Mouse (Mus musculus): Measurements from ENCODE around the gene Twist1.

The Twist1 gene

DNA sequence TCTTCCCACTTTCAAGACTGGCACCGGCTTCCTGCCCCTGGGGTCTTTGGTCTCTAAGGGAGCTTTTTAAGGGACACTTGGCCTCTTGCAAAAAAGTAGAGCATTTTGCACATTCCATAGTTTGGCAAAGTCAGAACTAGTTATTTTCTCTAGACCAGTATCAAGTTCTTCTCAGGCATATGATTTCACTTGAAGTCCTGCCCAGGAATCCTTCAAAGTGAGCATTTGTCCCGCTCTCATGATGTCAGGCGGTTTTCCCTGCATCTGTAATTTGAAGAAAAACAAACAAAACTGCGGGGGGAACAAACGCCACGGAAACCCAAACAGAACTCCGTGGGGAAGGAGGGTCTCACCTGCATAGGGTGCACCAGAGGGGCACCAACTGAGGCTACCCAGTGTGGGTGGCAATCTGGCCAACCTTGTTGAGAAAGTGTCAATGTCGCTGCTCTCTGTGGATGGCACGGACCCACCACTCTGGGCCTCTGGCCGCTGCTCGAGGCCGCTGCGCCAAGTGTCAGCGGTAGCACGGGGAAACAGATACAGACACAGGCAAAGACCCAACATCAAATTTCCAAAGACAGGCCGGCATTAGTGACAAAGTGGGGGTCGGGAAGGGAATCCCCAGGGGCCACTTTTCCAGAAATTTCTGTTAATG lies 4.8 kb downstream of the Twist1 start:
- no peaks in the 10 kb centered on the region for H3K36me3 ChIP-seq (ENCODE audit: control insufficient read depth, insufficient read depth, low read length, poor library complexity, severe bottlenecking)
- no peak for DNase-seq (ENCODE audit: low read depth, low spot score)
- peaks cover 3% of the 10 kb centered on the region for H3K27me3 ChIP-seq (ENCODE audit: control insufficient read depth, insufficient read depth, low read length, poor library complexity, severe bottlenecking)

GRCm38 (mm10) chr12:33962773-33963130 lies 5.3 kb downstream of the Twist1 start:
- H3K27me3 ChIP-seq (ENCODE audit: control insufficient read depth, insufficient read depth, low read length, poor library complexity, severe bottlenecking): peaks cover 3% of the 10 kb centered on the region
- H3K36me3 ChIP-seq (ENCODE audit: control insufficient read depth, insufficient read depth, low read length, poor library complexity, severe bottlenecking): no peaks in the 10 kb centered on the region
- DNase-seq (ENCODE audit: low read depth, low spot score): no peak

DNA sequence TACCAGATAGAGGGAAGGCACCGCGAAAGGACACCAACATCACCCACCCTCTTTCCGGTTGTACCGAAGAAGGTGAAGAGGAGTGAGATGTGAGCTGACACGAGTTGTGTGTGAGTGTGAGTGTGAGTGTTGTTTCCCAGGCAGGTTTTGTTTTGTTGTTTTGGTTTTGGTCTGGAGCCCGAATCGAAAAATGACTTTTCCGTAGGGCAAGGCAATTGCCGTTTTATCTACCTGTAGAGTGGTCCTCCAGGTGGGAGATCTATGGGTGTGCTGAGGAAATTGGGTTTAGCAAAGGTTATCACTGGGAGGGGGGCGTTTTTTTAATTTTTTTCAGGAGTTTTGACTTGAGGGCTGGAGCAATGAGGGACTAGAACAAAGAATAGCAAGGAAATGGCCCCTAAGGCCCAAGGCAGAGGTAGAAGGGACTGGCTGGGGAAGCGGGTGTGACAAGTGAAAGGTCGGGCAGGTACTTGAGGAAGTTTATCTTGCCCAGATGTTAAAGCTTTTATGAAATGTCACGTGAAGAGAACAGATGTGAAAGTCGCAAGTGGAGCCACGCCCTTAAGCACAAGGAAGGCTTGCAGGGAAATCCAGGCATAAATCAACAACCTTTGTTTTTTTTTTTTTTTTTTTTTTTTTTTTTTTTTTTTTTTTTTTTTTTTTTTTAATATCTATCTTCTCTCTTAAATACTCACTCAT lies 6.3 kb downstream of the Twist1 start:
- no peak for DNase-seq (ENCODE audit: low read depth, low spot score)
- Histone ChIP-seq H3K36me3 (ENCODE audit: control insufficient read depth, insufficient read depth, low read length, poor library complexity, severe bottlenecking) (no peaks in the 10 kb centered on the region), H3K27me3 (ENCODE audit: control insufficient read depth, insufficient read depth, low read length, poor library complexity, severe bottlenecking) (peaks cover 3% of the 10 kb centered on the region)

DNA sequence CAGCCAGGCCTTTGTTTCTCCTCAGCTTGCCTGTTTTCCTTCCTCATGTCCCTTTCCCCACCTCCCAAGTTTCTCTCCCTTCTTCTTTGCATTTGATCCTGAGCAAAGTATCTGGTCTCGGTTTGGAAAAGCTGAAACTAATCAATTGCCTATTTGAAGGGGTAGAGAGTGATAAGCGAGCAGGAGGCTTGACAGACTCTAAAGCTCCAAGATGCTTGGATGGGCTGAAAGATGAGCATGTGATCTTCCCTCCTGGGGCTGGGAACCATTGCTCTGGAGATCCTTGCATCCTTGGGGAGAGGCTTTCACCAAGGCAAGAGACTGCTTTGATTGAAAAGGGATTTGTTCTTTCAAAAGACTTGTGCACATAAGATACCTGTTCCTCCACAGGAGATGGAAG lies 7.0 kb downstream of the Twist1 start:
- H3K36me3 ChIP-seq (ENCODE audit: control insufficient read depth, insufficient read depth, low read length, poor library complexity, severe bottlenecking): no peaks in the 10 kb centered on the region

GRCm38 (mm10) chr12:33965661-33966360 lies 8.3 kb downstream of the Twist1 start:
- no peak for DNase-seq (ENCODE audit: low read depth, low spot score)
- H3K27me3 ChIP-seq (ENCODE audit: control insufficient read depth, insufficient read depth, low read length, poor library complexity, severe bottlenecking): peaks cover 3% of the 10 kb centered on the region
- H3K36me3 ChIP-seq (ENCODE audit: control insufficient read depth, insufficient read depth, low read length, poor library complexity, severe bottlenecking): no peaks in the 10 kb centered on the region

More for the DNA sequence above, 7.0 kb downstream of the Twist1 start:
- H3K27me3 ChIP-seq (ENCODE audit: control insufficient read depth, insufficient read depth, low read length, poor library complexity, severe bottlenecking): peaks cover 3% of the 10 kb centered on the region
- DNase-seq (ENCODE audit: low read depth, low spot score): no peak

- no peak for DNase-seq (ENCODE audit: low read depth, low spot score)
- Histone ChIP-seq H3K36me3 (ENCODE audit: control insufficient read depth, insufficient read depth, low read length, poor library complexity, severe bottlenecking) (no peaks in the 10 kb centered on the region), H3K27me3 (ENCODE audit: control insufficient read depth, insufficient read depth, low read length, poor library complexity, severe bottlenecking) (peaks cover 3% of the 10 kb centered on the region)
Observed at GRCm38 (mm10) chr12:33966490-33967415, 9.3 kb downstream of the Twist1 start.

GRCm38 (mm10) chr12:33967514-33967913 lies 10.0 kb downstream of the Twist1 start:
- Histone ChIP-seq H3K36me3 (ENCODE audit: control insufficient read depth, insufficient read depth, low read length, poor library complexity, severe bottlenecking) (no peaks in the 10 kb centered on the region), H3K27me3 (ENCODE audit: control insufficient read depth, insufficient read depth, low read length, poor library complexity, severe bottlenecking) (peaks cover 3% of the 10 kb centered on the region)
- DNase-seq (ENCODE audit: low read depth, low spot score): no peak

GRCm38 (mm10) chr12:33968041-33968897 lies 10.8 kb downstream of the Twist1 start:
- no peaks in the 10 kb centered on the region for H3K36me3 ChIP-seq (ENCODE audit: control insufficient read depth, insufficient read depth, low read length, poor library complexity, severe bottlenecking)
- H3K27me3 ChIP-seq (ENCODE audit: control insufficient read depth, insufficient read depth, low read length, poor library complexity, severe bottlenecking): no peaks in the 10 kb centered on the region; the same call in 1 of the 2 replicates
- DNase-seq (ENCODE audit: low read depth, low spot score): no peak

DNA sequence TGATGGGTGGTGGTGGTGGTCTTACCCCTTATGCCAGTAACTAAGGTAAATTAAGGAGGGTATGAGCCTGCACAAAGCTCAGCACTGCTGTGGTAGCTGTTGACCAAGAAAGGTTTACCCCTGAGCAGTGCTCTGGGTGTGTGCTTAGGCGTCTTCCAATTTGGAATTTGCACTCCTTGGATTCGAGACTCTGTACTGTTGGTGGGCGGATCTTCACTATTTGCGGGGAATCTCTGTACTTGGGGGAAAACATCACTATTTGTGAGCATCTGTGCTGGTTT lies 11.4 kb downstream of the Twist1 start:
- DNase-seq (ENCODE audit: low read depth, low spot score): no peak
- H3K36me3 ChIP-seq (ENCODE audit: control insufficient read depth, insufficient read depth, low read length, poor library complexity, severe bottlenecking): no peaks in the 10 kb centered on the region

DNA sequence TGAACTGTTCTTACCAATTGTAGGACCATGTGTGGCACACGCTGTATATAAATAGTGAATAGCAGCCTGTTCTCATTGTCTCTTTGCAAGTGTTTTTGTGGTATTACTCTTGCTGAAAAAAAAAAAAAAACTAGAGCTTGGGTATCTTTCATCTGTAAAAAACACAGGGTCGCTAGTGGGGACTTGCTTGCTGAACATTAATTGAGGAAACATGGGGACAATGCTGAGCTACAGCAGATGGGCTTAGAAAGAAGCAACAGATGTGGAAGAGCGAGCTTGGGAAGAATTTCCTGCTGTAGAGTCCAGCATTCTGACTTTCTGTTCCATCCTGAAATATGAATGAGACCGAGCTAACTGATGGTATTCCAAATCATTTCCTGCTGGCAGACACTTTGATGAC lies 22.7 kb downstream of the Twist1 start:
- DNase-seq (ENCODE audit: low read depth, low spot score): no peak
- H3K27me3 ChIP-seq (ENCODE audit: control insufficient read depth, insufficient read depth, low read length, poor library complexity, severe bottlenecking): no peaks in the 10 kb centered on the region
- H3K36me3 ChIP-seq (ENCODE audit: control insufficient read depth, insufficient read depth, low read length, poor library complexity, severe bottlenecking): no peaks in the 10 kb centered on the region

More for the DNA sequence above, 11.4 kb downstream of the Twist1 start:
- no peaks in the 10 kb centered on the region; the same call in 1 of the 2 replicates for H3K27me3 ChIP-seq (ENCODE audit: control insufficient read depth, insufficient read depth, low read length, poor library complexity, severe bottlenecking)

DNA sequence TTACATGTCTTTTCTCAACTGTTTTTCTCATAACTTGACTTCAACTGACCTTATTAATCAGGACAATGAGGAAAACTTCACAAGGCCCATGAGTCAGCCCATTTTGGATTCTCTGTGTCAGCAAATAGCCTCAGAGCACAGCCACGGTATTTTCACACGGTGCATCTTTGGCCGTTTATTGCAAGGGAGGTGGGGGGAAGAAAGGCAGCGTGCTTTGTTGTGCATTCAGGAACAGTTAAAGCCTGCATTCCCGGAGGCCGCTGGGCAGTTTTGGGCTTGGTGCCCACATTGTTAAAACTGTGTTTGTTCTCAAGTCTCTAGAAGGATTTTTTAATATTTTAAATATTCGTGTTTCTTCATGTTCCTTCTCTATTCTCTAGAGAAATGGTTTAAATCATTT lies 24.0 kb downstream of the Twist1 start:
- Histone ChIP-seq H3K36me3 (ENCODE audit: control insufficient read depth, insufficient read depth, low read length, poor library complexity, severe bottlenecking) (no peaks in the 10 kb centered on the region), H3K27me3 (ENCODE audit: control insufficient read depth, insufficient read depth, low read length, poor library complexity, severe bottlenecking) (no peaks in the 10 kb centered on the region)
- no peak for DNase-seq (ENCODE audit: low read depth, low spot score)

GRCm38 (mm10) chr12:33993127-33993526 lies 35.7 kb downstream of the Twist1 start:
- H3K36me3 ChIP-seq (ENCODE audit: control insufficient read depth, insufficient read depth, low read length, poor library complexity, severe bottlenecking): no peaks in the 10 kb centered on the region
- no peak for DNase-seq (ENCODE audit: low read depth, low spot score)
- no peaks in the 10 kb centered on the region for H3K27me3 ChIP-seq (ENCODE audit: control insufficient read depth, insufficient read depth, low read length, poor library complexity, severe bottlenecking)
